Mouse (Mus musculus) urinary bladder, adult 18-20 months (tissue): ENCODE measurements around the gene Qars.

ENCODE experiments used
- DNase-seq, 2 experiments: peaks; one replicate each; pipeline ENCODE4 v3.0.0; 2022; ENCODE audit warnings: low spot score in 2 of 2, mixed read lengths in 2 of 2

Gene Qars

DNA sequence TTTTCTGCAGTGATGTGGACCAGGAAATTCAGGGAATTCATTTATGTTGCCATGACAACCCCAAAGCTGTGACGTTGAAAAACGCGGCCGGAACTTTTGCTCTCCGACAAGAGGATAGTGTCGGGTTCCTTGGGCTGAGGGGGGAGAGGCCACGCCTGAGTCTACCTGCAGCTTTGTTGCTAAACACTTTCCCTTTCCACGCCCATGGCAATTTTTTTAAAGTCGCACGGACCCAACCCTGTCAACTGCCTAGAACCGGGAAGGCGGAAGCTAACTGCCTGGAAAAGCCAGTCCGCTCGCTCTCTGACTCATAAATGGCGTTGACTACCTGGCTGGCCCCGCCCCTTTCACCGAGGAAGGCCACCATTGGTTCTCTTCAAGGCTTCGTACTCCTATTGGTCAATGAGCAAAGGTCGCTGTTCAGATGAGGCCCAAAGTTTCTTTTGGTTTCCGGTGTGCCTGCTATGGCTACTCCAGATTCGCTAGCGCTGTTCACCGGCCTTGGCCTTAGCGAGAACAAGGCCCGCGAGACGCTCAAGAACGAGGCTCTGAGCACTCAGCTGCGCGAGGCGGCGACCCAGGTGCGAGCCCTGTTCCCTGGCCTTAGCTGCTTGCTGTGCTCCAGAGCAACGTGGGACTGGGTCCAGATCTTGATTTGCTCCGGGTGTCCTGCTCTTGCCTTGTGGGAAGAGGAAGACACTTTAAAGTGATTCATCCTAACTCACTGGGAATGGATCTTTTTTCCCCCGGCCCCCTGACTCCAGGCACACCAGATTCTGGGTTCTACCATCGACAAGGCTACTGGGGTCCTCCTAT lies at the start of gene Qars:
Gene Qars (plus strand): TSS at position 88 of the 816 bp plus-strand sequence.
- DNase-seq: peak; percentile 78 to 94

DNA sequence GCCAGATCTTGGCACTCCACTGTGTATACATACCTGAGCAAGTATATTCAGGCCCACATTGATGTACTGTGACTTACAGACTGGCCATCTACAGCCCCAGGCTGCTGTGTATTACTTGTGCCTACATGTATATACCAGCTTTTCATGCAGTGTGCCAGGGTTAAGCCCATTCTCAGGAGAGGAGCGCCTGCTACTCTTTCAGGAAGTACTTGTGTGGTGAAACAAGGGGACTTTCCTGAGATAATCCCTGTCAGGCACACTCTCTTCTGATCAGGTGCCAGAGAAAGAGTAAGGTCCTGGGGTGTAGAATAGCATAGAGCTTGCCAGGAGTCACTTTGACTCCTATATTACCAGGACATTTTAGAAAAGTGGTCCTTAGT lies 47.6 kb upstream of the Qars start:
- no peak for DNase-seq

DNA sequence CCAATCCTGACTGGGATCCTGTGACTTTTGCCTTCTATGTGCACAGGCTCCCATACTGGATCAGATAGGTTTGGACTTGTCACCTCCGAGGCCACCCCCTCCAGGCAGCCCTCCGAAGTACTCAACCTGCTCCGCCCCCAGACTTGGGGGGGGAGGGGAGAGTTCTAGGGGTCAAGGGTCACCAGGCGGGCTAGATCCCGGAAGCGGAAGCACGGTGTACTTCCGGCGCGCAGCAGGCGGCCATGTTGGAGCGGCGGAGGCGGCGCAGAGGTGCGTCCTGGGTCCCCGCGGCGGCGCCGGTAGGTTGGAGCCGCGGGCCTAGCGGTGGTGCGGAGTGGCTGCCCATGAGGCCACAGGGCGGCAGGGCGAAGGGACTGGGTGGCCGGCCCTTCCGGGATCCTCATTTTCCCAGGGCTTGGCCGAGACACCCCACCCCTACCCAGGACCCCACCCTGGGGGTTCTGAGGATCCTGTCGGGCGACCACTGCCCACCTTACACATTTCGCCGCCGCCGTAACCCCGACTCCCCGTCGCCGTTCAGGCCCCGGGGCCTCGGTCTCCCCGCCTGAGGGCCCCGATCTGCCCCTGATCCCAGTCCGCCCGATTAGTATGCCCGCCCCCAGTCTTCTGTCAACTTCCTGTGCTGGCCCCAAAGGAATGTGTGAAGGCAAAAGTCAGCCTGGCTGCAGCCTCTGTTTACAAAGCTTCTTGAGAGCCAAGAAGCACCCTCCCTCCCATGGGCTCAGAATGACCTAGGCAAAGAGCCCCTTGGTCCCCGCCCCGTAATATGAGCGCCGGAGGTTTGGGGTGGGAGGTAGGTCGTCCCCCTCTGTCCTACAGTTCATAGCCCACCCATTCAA lies 47.0 kb upstream of the Qars start, which contains the start of gene Ccdc71:
Gene Ccdc71 (plus strand): TSS at position 209 of the 860 bp plus-strand sequence.
- peak; percentile 72 to 82 for DNase-seq

DNA sequence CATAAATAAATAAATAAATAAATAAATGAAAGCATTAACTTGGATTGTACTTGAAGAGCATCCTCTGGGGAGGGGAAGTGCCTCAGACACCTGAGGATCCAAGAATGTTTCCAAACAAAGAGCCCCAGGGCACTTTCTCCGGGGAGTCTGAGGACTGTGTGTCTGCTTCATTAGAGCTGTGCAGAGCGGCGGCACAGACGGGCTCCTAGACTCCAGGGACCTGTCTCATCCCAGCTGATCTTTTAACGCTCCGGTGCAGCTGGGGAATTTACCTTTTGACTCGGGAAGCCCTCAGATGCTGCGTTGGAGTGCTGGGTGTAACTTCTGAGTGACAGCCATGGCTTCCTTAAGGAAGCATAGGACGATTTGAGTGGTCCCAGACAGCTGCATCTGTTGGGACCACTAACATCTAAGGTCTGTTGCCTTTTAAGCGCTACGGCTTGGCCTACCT lies 46.3 kb upstream of the Qars start, which contains the start of gene Klhdc8b:
Gene Klhdc8b (minus strand): TSS at position 401 of the 451 bp plus-strand sequence.
- no peak for DNase-seq

DNA sequence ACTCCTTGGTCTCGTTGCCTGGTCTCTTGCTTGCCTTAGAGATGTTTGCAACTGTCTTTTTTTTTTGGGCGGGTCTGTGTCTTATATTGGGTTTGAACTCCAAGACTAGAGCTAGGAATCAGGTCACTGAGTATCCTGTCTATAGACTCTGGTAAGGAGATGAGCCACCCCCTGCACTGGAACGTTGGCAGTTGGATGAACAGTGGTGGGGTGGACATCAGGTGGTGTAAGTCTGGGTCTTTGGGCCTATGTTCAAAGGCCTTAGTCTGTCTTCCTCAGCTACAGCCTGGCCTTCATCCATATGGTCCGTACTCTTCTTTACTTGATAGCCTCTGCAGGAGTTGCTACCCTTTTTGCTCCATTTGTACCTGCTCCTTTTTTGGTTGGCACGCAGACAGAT lies 45.8 kb upstream of the Qars start:
- no peak for DNase-seq

DNA sequence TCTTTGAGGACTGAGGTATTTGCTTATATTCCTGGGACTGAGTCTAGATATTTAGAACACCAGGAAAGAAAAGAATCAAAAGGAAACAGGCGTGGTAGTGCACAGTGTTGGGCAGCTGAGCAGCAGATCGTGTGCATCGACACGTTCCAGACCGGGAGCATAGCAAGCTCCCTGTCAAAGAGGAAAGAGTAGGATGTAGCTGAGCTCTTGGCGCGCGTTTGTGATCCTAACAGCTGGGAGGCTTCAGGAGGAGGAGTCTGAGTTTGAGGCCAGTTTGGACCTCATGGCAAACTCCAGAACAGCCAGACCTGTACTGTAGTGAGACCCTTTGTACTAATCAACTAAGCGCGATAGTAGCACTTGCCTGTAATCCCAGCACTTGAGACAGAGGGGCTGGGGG lies 45.3 kb upstream of the Qars start:
- DNase-seq: no peak

DNA sequence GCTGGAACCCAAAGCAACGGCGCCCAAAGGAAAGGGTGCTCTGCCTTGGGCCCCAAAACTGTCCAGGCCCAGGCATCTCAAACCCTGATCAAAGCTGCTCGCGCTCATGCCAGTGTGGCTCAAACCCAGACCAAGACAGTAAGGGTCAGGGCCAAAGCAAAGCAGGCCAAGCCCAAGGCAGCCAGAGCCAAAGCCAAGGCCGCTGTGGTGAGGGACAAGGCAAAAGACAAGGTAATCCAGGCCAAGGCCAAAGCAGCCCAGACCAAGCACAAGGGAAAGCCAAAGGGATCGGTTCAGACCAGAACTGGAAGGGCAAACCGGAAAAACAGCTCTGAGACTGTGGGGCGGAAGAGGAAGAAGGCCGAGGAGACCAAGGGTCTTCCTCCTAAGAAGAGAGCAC lies 43.8 kb upstream of the Qars start:
- DNase-seq: no peak

DNA sequence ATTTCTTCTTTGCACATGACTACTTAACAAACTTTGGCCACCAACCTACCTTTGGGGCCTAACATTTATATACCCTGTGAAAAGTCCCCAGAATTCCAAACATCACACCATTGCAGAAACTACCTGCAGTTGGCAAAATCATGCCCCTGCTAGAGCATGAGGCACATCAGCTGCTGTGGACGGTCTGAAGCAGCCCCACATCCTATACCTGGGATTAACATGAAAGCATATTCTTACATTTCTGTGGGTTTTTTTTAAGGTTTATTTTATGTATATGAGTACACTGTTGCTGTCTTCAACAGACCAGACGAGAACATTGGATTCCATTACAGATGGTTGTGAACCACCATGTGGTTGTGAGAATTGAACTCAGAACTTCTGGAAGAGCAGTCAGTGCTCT lies 41.3 kb upstream of the Qars start:
- DNase-seq: no peak

DNA sequence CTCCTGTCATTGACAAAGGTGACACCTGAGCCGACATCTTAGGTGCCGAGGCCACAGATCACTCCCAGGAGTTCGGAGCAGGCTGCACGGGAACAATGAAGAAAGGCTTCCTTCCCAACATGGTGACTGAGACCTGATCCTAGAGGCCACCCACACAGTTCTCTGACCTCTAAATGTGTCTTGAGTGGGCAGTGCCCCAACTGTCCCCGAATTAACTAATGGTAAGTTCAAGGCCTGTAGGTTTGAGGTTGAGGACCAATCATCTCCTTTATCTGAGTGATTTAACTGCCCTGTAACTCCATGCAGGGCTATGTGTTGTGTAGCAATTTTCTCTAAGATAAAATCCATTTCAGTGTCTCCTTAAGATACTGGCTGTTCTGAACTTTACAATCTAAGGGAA lies 38.1 kb upstream of the Qars start:
- no peak for DNase-seq

DNA sequence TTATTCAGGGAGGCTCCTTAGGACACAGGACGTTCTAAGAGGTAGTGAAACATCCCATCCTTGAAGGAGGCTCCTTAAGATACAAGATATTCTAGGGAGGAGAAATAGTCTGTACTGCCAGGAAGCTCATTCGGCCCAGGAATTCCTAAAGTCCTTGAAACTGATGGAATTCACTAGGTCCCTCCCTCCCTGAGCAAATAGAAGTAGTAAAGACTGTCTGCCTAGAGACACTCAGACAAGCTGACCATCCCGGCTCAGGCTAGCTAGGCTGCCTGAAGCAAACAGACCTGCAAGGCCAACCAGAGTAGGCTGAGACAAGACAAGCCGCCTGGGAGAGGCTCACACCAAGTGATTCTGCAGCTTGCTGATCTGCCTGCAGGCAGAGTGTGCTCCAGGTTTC lies 37.7 kb upstream of the Qars start:
- DNase-seq: no peak

DNA sequence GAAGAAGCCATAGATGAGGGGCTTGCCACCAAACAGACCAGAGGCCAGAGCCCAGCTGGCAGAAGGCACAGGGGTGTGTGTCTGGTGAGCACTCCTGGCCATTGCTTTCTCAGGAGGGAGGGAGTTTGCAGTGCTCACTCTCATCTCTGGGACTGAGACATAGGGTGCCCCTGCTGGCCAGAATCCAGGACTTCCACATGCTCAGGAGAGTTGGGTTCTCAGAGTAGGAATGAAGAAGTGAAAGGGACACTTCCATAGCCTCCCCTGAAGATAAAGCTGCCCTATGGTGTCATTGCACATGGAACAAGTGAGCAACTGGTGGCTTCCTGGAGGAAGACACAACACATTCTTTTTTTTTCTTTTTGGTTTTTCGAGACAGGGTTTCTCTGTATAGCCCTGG lies 33.0 kb upstream of the Qars start:
- DNase-seq: no peak

DNA sequence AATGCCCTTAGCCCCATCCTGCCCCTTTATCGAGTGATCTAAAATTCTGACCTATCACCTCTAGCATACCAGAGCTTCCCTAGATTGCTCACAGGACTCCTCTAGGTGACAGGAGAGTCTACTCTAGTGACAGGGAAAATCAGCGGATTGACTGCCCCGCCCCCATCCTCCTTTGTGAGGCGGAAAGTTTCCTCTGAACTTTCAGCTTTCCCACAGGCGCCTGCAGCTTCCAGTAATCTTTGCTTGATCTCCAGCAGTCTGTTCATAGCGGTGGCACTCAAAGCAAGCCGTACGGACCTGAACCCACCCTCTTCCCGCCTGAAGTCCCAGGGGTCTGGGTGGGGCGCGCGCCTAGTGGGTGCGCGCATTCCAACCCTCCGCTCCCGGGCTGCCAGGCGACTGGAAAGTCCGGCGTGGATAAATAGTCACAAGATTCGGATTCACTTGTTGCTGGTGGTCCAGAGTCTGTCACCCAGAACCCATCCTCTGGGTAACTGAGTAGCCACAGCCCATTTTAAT lies 28.8 kb upstream of the Qars start:
- peak; percentile 60 to 82 for DNase-seq

DNA sequence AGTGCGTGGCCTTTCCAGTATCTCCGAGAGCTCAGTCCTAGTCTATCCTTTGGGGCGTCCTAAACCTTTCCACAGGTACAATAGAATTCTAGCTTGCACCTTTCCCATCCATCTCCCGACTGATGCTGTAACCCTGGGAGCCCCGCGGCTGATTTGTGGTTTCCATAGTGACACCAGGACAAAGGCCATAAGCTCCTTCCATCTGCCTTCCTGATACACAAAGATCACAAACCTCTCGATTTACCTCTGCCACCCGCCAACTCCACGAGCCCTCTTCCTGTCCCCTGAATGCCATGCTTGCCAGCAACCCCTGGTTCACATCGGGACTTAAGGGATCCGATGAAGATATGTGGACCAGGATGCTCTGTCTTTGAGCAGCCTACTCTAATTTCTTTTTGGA lies 28.3 kb upstream of the Qars start:
- peak in 1 of 2 experiments; percentile 38 for DNase-seq

DNA sequence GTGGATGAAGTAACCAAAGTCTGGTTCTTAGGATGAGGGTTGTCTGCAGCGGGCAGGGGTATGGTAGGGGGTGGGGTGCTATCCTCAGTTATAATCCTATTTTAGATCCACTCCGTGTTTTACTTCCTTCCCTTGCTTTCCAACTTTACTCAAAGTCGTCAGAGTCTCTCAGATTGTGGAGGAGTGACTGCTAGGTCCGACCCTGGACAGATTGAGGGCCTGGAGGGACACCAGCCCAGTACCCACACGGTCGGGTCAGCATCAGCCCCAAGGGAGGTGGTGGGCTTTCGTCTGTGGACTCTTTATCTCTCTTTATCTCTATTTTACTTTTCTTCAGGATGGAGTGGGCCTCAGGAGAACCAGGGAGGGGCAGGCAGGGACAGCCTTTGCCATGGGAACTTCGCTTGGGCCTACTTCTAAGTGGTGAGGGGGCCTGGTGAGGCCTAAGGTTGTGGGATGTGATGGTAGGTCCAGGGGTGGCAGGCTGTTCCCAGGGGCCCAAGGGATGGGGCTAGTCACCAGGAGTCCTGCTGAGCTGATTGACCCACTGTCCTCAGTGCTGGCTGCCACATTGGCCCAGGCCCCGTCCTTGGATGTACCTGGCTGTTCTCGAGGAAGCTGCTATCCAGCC lies 27.7 kb upstream of the Qars start, which contains the start of gene Lamb2:
Gene Lamb2 (plus strand): TSS at position 16 of the 631 bp plus-strand sequence.
- peak in 1 of 2 experiments; percentile 51 for DNase-seq

DNA sequence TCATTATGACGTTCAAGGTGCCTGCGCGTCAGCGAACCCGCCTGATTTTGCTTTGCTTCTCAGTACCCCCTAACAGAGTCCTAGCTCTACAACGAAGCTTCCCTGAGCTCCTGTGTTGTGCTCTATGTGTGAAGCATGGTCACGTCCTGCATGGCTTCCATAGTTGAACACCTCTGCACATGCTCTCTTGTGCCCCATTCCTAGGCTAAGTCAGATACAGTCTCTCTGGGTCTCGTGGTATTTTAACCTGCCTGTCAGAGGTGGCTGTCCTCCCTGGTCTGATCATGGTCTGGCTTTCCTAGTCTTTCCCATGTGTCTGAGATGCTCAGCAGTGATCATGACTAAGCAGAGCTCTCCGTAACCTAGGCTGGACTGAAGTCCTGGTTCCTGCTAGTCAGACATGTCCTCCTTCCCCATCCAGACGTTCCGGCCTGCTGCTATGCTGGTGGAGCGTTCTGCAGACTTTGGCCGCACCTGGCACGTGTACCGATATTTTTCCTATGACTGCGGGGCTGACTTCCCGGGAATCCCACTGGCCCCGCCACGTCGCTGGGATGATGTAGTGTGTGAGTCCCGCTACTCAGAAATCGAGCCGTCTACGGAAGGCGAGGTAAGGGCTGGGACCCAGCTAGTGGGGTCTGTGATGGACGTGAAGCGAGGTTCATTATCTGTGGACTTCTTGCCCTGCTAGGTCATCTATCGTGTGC lies 26.5 kb upstream of the Qars start:
- DNase-seq: no peak

DNA sequence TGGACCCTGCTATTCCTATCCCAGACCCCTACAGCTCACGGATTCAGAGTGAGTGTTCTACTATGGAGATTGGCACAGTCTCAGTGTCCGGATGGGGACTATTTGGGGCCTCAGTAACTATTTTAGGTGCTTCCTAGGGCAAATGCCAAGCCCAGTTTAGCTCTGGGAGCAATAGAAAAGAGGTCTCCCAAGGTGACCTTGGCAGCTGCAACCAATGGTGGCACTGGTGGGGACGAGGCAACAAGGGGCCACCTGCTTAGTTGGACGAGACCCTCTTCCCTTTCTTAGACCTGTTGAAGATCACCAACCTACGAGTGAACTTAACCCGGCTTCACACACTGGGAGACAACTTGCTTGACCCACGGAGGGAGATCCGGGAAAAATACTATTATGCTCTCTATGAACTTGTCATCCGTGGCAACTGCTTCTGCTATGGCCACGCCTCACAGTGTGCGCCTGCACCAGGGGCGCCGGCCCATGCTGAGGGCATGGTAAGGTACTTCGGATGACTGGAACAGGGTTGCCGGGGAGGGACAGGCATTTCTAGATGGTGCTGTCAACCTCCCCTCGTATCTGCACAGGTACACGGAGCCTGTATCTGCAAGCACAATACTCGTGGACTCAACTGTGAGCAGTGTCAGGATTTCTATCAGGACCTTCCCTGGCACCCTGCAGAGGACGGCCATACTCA lies 25.8 kb upstream of the Qars start:
- DNase-seq: no peak

DNA sequence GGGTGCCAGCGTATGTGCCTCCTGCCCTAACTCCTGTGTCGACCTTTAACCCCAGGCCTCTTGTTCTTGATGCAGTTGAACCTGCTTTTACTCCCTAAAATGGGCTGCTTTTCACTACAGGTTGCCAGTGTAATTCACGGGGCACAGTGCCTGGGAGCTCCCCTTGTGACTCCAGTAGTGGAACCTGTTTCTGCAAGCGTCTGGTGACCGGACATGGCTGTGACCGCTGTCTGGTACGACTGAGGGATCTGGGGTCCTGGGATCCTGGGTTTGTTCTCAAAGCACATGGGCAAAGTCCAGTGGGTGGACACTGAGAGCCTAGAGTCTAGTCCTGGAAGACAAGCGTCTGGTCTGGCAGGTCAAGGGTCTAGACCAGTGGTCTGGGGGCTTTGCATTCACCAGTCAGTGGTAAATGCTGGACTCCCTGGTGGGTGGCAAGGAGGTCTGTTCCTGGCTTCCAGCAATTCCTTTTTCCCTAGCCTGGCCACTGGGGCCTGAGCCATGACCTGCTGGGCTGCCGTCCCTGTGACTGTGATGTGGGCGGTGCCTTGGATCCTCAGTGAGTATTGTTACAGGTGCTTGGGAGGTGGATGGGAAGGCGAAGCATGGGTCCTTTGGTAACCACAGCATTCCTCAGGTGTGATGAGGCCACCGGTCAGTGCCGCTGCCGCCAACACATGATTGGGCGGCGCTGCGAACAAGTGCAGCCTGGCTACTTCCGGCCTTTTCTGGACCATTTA lies 24.3 kb upstream of the Qars start:
- DNase-seq: no peak

DNA sequence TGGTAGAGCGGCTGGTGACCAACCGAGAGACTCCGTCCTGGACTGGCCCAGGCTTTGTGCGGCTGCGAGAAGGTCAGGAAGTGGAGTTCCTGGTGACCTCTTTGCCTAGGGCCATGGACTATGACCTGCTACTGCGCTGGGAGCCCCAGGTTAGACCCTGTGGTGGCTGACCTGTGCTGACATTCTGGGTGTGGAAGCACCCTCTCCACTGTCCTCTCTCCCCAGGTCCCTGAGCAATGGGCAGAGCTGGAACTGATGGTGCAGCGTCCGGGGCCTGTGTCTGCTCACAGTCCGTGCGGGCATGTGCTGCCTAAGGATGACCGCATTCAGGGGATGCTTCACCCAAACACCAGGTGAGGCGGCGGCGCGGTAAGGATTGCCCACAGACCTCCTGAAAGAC lies 23.5 kb upstream of the Qars start:
- no peak for DNase-seq

DNA sequence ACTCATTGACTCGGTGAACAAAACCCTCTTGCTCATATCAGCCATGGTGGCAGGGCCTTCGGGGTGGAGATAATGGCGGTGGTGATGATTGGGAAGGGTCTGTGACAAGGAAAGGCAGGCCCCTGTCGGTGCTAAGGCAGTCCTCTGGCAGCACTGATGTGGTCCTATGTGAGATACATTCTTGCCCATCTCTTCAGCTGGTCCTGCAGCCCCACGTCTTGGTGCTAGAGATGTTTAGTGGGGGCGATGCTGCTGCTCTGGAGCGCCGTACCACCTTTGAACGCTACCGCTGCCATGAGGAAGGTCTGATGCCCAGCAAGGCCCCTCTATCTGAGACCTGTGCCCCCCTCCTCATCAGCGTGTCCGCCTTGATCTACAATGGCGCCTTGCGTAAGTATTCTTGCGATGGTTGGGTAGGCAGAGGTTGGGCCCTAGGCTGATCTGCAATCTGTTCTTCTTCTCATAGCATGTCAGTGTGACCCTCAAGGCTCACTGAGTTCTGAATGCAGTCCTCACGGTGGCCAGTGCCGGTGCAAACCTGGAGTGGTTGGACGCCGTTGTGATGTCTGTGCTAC lies 22.1 kb upstream of the Qars start:
- no peak for DNase-seq
